Mouse (Mus musculus): ENCODE data around the gene Cdc42bpb. TPM values are rescaled to one million over a fixed set of nuclear protein-coding genes. Genes with fewer than 3 reads are reported as not detected.

The Cdc42bpb gene
- 1 to 10 TPM; 2.1 to 4.2 TPM for total RNA-seq (2023)

GRCm38 (mm10) chr12:111377376-111377973, at the start of gene Cdc42bpb:
TSS of gene Cdc42bpb (minus strand) at chr12:111377718.

GRCm38 (mm10) chr12:111416921-111417779, 39.6 kb upstream of the Cdc42bpb start, which contains the start of gene Exoc3l4:
TSS of gene Exoc3l4 (plus strand) at chr12:111417017.

GRCm38 (mm10) chr12:111406622-111407021, 29.1 kb upstream of the Cdc42bpb start, which contains the start of gene Lbhd2:
TSS of gene Lbhd2 (plus strand) at chr12:111406809.

GRCm38 (mm10) chr12:111270629-111271277, 106.8 kb downstream of the Cdc42bpb start, which contains the start of gene Amn:
TSS of gene Amn (plus strand) at chr12:111271095.

Other genes with a start within 250 kb of the Cdc42bpb start
- gene Traf3, start 211.3 kb downstream of the Cdc42bpb start, total RNA-seq (2023): 10 to 100 TPM; 41.5 to 54.0 TPM
- gene 4930595D18Rik, start 193.2 kb downstream of the Cdc42bpb start, total RNA-seq (2023): not detected
- 1 to 10 TPM; 1.9 to 5.0 TPM for gene Amn, start 106.6 kb downstream of the Cdc42bpb start, total RNA-seq (2023)
- not detected for gene Lbhd2, start 29.1 kb upstream of the Cdc42bpb start, total RNA-seq (2023)
- not detected for gene Exoc3l4, start 39.3 kb upstream of the Cdc42bpb start, total RNA-seq (2023)
- 1 to 10 TPM; 3.4 to 7.4 TPM for gene Tnfaip2, start 64.8 kb upstream of the Cdc42bpb start, total RNA-seq (2023)
- gene Gm266, start 108.1 kb upstream of the Cdc42bpb start, total RNA-seq (2023): not detected
- 100 to 1,000 TPM; 672 to 745 TPM for gene Eif5, start 160.3 kb upstream of the Cdc42bpb start, total RNA-seq (2023)
- 10 to 100 TPM; 73.8 to 77.6 TPM for gene Mark3, start 196.8 kb upstream of the Cdc42bpb start, total RNA-seq (2023)